Mouse (Mus musculus): ENCODE measurements around the gene Idh2. TPM values are rescaled to one million over a fixed set of nuclear protein-coding genes. Genes with fewer than 3 reads are reported as not detected.

Gene Idh2
- polyA plus RNA-seq, 1 experiment from 2014 or later, result 221 TPM

GRCm38 (mm10) chr7:80130344-80131055 is 15.3 kb upstream of the Idh2 start:
- Histone ChIP-seq H3K27me3 (ENCODE audit: control insufficient read depth, insufficient read depth, low read depth, low read length) (no peaks in the 10 kb centered on the region), H3K36me3 (ENCODE audit: control insufficient read depth, insufficient read depth) (no peaks in the 10 kb centered on the region), H3K4me2 (ENCODE audit: low read depth, low read length) (no peak overlapping the region), H3K9ac (ENCODE audit: low read depth, low read length) (no peak overlapping the region), H3K9me3 (replicated peaks; ENCODE audit: control insufficient read depth, low read length) (no peaks in the 10 kb centered on the region), H3K4me1 (ENCODE audit: control insufficient read depth, low read depth, low read length) (peaks cover 13% of the 10 kb centered on the region), H3K4me3 (ENCODE audit: low read depth, low read length) (no peak overlapping the region), H3K27ac (ENCODE audit: low read length) (peak overlapping the region; percentile 31)
- 58% methylated on average over 12 of the region's 12 CpGs for WGBS (ENCODE audit: insufficient replicate concordance)
- peak; percentile 67 for ATAC-seq (ENCODE audit: low read depth)

GRCm38 (mm10) chr7:80129278-80129677 is 14.1 kb upstream of the Idh2 start:
- Histone ChIP-seq H3K27ac (ENCODE audit: low read length) (0 out of 2 replicates have a peak overlapping the region, but pooled peaks have one; percentile 31), H3K27me3 (ENCODE audit: control insufficient read depth, insufficient read depth, low read depth, low read length) (no peaks in the 10 kb centered on the region), H3K4me3 (ENCODE audit: low read depth, low read length) (no peak overlapping the region), H3K9ac (ENCODE audit: low read depth, low read length) (no peak overlapping the region), H3K36me3 (ENCODE audit: control insufficient read depth, insufficient read depth) (no peaks in the 10 kb centered on the region), H3K4me2 (ENCODE audit: low read depth, low read length) (no peak overlapping the region), H3K9me3 (replicated peaks; ENCODE audit: control insufficient read depth, low read length) (no peaks in the 10 kb centered on the region), H3K4me1 (ENCODE audit: control insufficient read depth, low read depth, low read length) (peaks cover 5% of the 10 kb centered on the region)
- ATAC-seq (ENCODE audit: low read depth), result peak; percentile 71
- WGBS (ENCODE audit: insufficient replicate concordance), result 39% methylated on average over 4 of the region's 4 CpGs

- H3K27me3 ChIP-seq (ENCODE audit: control insufficient read depth, insufficient read depth, low read depth, low read length), result no peaks in the 10 kb centered on the region
- no peaks in the 10 kb centered on the region for H3K36me3 ChIP-seq (ENCODE audit: control insufficient read depth, insufficient read depth)
- H3K9ac ChIP-seq (ENCODE audit: low read depth, low read length), result no peak overlapping the region
- no peak overlapping the region for H3K4me3 ChIP-seq (ENCODE audit: low read depth, low read length)
- ATAC-seq (ENCODE audit: low read depth), result no peak
- H3K27ac ChIP-seq (ENCODE audit: low read length), result no peak overlapping the region
- WGBS (ENCODE audit: insufficient replicate concordance), result 59% methylated on average over 2 of the region's 2 CpGs
- H3K4me2 ChIP-seq (ENCODE audit: low read depth, low read length), result no peak overlapping the region
- peaks cover 11% of the 10 kb centered on the region for H3K4me1 ChIP-seq (ENCODE audit: control insufficient read depth, low read depth, low read length)
- H3K9me3 ChIP-seq (replicated peaks; ENCODE audit: control insufficient read depth, low read length), result no peaks in the 10 kb centered on the region
These were observed 8.5 kb upstream of the Idh2 start for GRCm38 (mm10) chr7:80123672-80124071.

- no peak overlapping the region for H3K4me2 ChIP-seq (ENCODE audit: low read depth, low read length)
- ATAC-seq (ENCODE audit: low read depth), result no peak
- WGBS (ENCODE audit: insufficient replicate concordance), result 28% methylated on average over 4 of the region's 4 CpGs
- H3K36me3 ChIP-seq (ENCODE audit: control insufficient read depth, insufficient read depth), result no peaks in the 10 kb centered on the region
- H3K27me3 ChIP-seq (ENCODE audit: control insufficient read depth, insufficient read depth, low read depth, low read length), result no peaks in the 10 kb centered on the region
- peaks cover 11% of the 10 kb centered on the region for H3K4me1 ChIP-seq (ENCODE audit: control insufficient read depth, low read depth, low read length)
- no peak overlapping the region for H3K4me3 ChIP-seq (ENCODE audit: low read depth, low read length)
- no peak overlapping the region for H3K9ac ChIP-seq (ENCODE audit: low read depth, low read length)
- H3K27ac ChIP-seq (ENCODE audit: low read length), result no peak overlapping the region
- no peaks in the 10 kb centered on the region for H3K9me3 ChIP-seq (replicated peaks; ENCODE audit: control insufficient read depth, low read length)
These were observed 7.9 kb upstream of the Idh2 start for GRCm38 (mm10) chr7:80123115-80123514.

GRCm38 (mm10) chr7:80121083-80121482 is 5.9 kb upstream of the Idh2 start:
- H3K36me3 ChIP-seq (ENCODE audit: control insufficient read depth, insufficient read depth), result no peaks in the 10 kb centered on the region
- no peak overlapping the region for H3K4me3 ChIP-seq (ENCODE audit: low read depth, low read length)
- H3K27me3 ChIP-seq (ENCODE audit: control insufficient read depth, insufficient read depth, low read depth, low read length), result no peaks in the 10 kb centered on the region
- no peak overlapping the region for H3K9ac ChIP-seq (ENCODE audit: low read depth, low read length)
- H3K9me3 ChIP-seq (replicated peaks; ENCODE audit: control insufficient read depth, low read length), result no peaks in the 10 kb centered on the region
- H3K4me2 ChIP-seq (ENCODE audit: low read depth, low read length), result no peak overlapping the region
- peak; percentile 89 for ATAC-seq (ENCODE audit: low read depth)
- H3K4me1 ChIP-seq (ENCODE audit: control insufficient read depth, low read depth, low read length), result peaks cover 11% of the 10 kb centered on the region
- no peak overlapping the region; the same call in 1 of the 2 replicates for H3K27ac ChIP-seq (ENCODE audit: low read length)
- WGBS (ENCODE audit: insufficient replicate concordance), result 58% methylated on average over 5 of the region's 5 CpGs

GRCm38 (mm10) chr7:80119198-80119597 is 4.0 kb upstream of the Idh2 start:
- Histone ChIP-seq H3K36me3 (ENCODE audit: control insufficient read depth, insufficient read depth) (no peaks in the 10 kb centered on the region), H3K27me3 (ENCODE audit: control insufficient read depth, insufficient read depth, low read depth, low read length) (no peaks in the 10 kb centered on the region), H3K27ac (ENCODE audit: low read length) (no peak overlapping the region), H3K4me2 (ENCODE audit: low read depth, low read length) (no peak overlapping the region), H3K4me1 (ENCODE audit: control insufficient read depth, low read depth, low read length) (peaks cover 27% of the 10 kb centered on the region), H3K9ac (ENCODE audit: low read depth, low read length) (no peak overlapping the region), H3K9me3 (replicated peaks; ENCODE audit: control insufficient read depth, low read length) (no peaks in the 10 kb centered on the region), H3K4me3 (ENCODE audit: low read depth, low read length) (no peak overlapping the region)
- ATAC-seq (ENCODE audit: low read depth), result no peak
- WGBS (ENCODE audit: insufficient replicate concordance), result 52% methylated on average over 4 of the region's 4 CpGs

- Histone ChIP-seq H3K27ac (ENCODE audit: low read length) (no peak overlapping the region), H3K27me3 (ENCODE audit: control insufficient read depth, insufficient read depth, low read depth, low read length) (no peaks in the 10 kb centered on the region), H3K4me1 (ENCODE audit: control insufficient read depth, low read depth, low read length) (peaks cover 34% of the 10 kb centered on the region), H3K36me3 (ENCODE audit: control insufficient read depth, insufficient read depth) (no peaks in the 10 kb centered on the region), H3K4me2 (ENCODE audit: low read depth, low read length) (peak overlapping the region; percentile 99), H3K9ac (ENCODE audit: low read depth, low read length) (no peak overlapping the region), H3K4me3 (ENCODE audit: low read depth, low read length) (no peak overlapping the region), H3K9me3 (replicated peaks; ENCODE audit: control insufficient read depth, low read length) (no peaks in the 10 kb centered on the region)
- 68% methylated on average over 2 of the region's 2 CpGs for WGBS (ENCODE audit: insufficient replicate concordance)
- no peak for ATAC-seq (ENCODE audit: low read depth)
These were observed 966 bp upstream of the Idh2 start for GRCm38 (mm10) chr7:80116158-80116557.

- no peaks in the 10 kb centered on the region for H3K9me3 ChIP-seq (replicated peaks; ENCODE audit: control insufficient read depth, low read length)
These were observed 555 bp downstream of the Idh2 start for GRCm38 (mm10) chr7:80114451-80115223.

GRCm38 (mm10) chr7:80113989-80114388 is 1.2 kb downstream of the Idh2 start:
- peak overlapping the region; percentile 99 for H3K4me2 ChIP-seq (ENCODE audit: low read depth, low read length)
- no peaks in the 10 kb centered on the region for H3K27me3 ChIP-seq (ENCODE audit: control insufficient read depth, insufficient read depth, low read depth, low read length)
- 12% methylated on average over 10 of the region's 10 CpGs for WGBS (ENCODE audit: insufficient replicate concordance)
- peak overlapping the region; percentile 80 for H3K27ac ChIP-seq (ENCODE audit: low read length)
- H3K9me3 ChIP-seq (replicated peaks; ENCODE audit: control insufficient read depth, low read length), result no peaks in the 10 kb centered on the region
- H3K9ac ChIP-seq (ENCODE audit: low read depth, low read length), result peak overlapping the region; percentile 84
- peak overlapping the region; percentile 81 for H3K4me3 ChIP-seq (ENCODE audit: low read depth, low read length)
- ATAC-seq (ENCODE audit: low read depth), result peak; percentile 28; the same call in 1 of the 2 replicates
- peaks cover 46% of the 10 kb centered on the region for H3K4me1 ChIP-seq (ENCODE audit: control insufficient read depth, low read depth, low read length)
- H3K36me3 ChIP-seq (ENCODE audit: control insufficient read depth, insufficient read depth), result no peaks in the 10 kb centered on the region

More at GRCm38 (mm10) chr7:80114451-80115223, 555 bp downstream of the Idh2 start:
- peak; percentile 51 for ATAC-seq (ENCODE audit: low read depth)
- no peaks in the 10 kb centered on the region for H3K27me3 ChIP-seq (ENCODE audit: control insufficient read depth, insufficient read depth, low read depth, low read length)
- H3K27ac ChIP-seq (ENCODE audit: low read length), result peak overlapping the region; percentile 80
- peak overlapping the region; percentile 84 for H3K9ac ChIP-seq (ENCODE audit: low read depth, low read length)
- no peaks in the 10 kb centered on the region for H3K36me3 ChIP-seq (ENCODE audit: control insufficient read depth, insufficient read depth)
- WGBS (ENCODE audit: insufficient replicate concordance), result under 1% methylated on average over 52 of the region's 52 CpGs
- peak overlapping the region; percentile 81 for H3K4me3 ChIP-seq (ENCODE audit: low read depth, low read length)
- H3K4me2 ChIP-seq (ENCODE audit: low read depth, low read length), result peak overlapping the region; percentile 99
- H3K4me1 ChIP-seq (ENCODE audit: control insufficient read depth, low read depth, low read length), result peaks cover 41% of the 10 kb centered on the region
